Mouse (Mus musculus): Measurements from ENCODE around the gene Acad11.

The Acad11 gene

GRCm38 (mm10) chr9:104085730-104086429, 22.7 kb downstream of the Acad11 start:
- DNase-seq, result no peak

- DNase-seq, result peak; percentile 14
These were observed 25.4 kb downstream of the Acad11 start for GRCm38 (mm10) chr9:104088555-104088954.

- no peak for DNase-seq
These were observed 29.8 kb downstream of the Acad11 start for GRCm38 (mm10) chr9:104092945-104093344.

- no peak for DNase-seq
These were observed 35.1 kb downstream of the Acad11 start for GRCm38 (mm10) chr9:104098256-104098655.

GRCm38 (mm10) chr9:104099060-104099459, 35.9 kb downstream of the Acad11 start:
- DNase-seq, result no peak

- DNase-seq, result peak; percentile 9
These were observed 37.6 kb downstream of the Acad11 start for GRCm38 (mm10) chr9:104100822-104101221.

GRCm38 (mm10) chr9:104101458-104101857, 38.3 kb downstream of the Acad11 start:
- DNase-seq, result no peak

GRCm38 (mm10) chr9:104102301-104102700, 39.1 kb downstream of the Acad11 start:
- DNase-seq, result no peak

GRCm38 (mm10) chr9:104102901-104103300, 39.7 kb downstream of the Acad11 start:
- no peak for DNase-seq

GRCm38 (mm10) chr9:104104986-104105385, 41.8 kb downstream of the Acad11 start:
- no peak for DNase-seq

- no peak for DNase-seq
These were observed 43.8 kb downstream of the Acad11 start for GRCm38 (mm10) chr9:104106930-104107329.

GRCm38 (mm10) chr9:104107482-104107881, 44.3 kb downstream of the Acad11 start:
- no peak for DNase-seq

GRCm38 (mm10) chr9:104108571-104109143, 45.5 kb downstream of the Acad11 start:
- no peak for DNase-seq

GRCm38 (mm10) chr9:104109151-104109550, 46.0 kb downstream of the Acad11 start:
- DNase-seq, result no peak

GRCm38 (mm10) chr9:104123101-104123500, 59.9 kb downstream of the Acad11 start:
- no peak for DNase-seq

- DNase-seq, result no peak
These were observed 60.4 kb downstream of the Acad11 start for GRCm38 (mm10) chr9:104123622-104124021.

GRCm38 (mm10) chr9:104126833-104127232, 63.7 kb downstream of the Acad11 start, which contains the start of gene Ackr4:
Ackr4 (minus strand) TSS chr9:104126933.
- no peak for DNase-seq

GRCm38 (mm10) chr9:104128110-104128509, 64.9 kb downstream of the Acad11 start:
- no peak for DNase-seq

GRCm38 (mm10) chr9:104130141-104130755, 67.1 kb downstream of the Acad11 start:
- DNase-seq, result no peak

GRCm38 (mm10) chr9:104140351-104140750, 77.2 kb downstream of the Acad11 start:
- no peak for DNase-seq

GRCm38 (mm10) chr9:104142805-104143204, 79.6 kb downstream of the Acad11 start:
- DNase-seq, result no peak

- DNase-seq, result no peak
These were observed 81.3 kb downstream of the Acad11 start for GRCm38 (mm10) chr9:104144314-104144996.

GRCm38 (mm10) chr9:104146683-104147082, 83.5 kb downstream of the Acad11 start:
- DNase-seq, result no peak

GRCm38 (mm10) chr9:104148969-104149368, 85.8 kb downstream of the Acad11 start:
- no peak for DNase-seq

Measured in kidney, adult 11 months (tissue).